ENCODE assay signal across 18 mouse cellular contexts in the genomic region with DNA sequence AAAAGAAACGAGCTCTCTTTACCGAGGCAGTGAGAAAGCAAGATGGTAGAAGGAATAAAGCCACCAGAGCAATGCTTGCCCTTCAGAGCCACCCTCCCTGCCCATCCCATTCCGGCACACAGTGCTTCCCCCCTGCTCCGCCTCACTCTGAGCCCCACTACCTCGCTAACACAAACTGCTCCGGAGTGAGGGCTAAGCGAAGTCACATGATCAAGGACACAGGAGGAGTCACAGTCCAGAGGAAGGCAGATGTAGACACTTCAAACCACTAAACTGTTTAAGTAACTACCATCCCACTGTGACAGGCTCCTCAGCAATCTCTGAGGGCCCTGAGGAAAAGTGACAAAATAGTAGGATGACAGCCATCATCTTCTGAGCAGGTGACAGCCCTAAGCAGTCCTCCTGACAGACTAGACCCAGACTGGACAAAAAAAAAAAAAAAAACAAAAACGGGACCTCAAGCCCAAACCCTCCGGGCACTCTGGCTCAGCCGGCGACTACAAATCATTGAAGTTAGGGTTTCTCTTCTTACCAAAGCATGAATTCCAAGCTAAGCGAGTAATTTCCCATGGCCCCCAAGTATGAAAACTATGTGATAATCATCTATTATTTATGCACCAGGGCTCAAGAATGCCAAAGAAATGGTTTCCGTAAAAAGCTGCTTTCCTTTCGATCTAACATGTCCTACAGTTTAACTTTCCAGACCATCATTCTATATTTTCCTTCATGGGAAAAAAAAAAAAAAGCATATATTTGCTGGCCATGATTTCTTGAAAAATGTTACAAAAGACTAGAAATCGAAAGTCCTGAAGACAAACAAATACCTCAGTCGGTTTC. TPM values are rescaled to one million over a fixed set of nuclear protein-coding genes. Genes with fewer than 3 reads are reported as not detected.
DNase-seq lines count a peak whose midpoint lies in the region; ATAC-seq lines count a peak whose summit lies in the region.
"Had no signal": no experiment of that assay in that cellular context is flagged by ENCODE, and none has a peak within 500 bp of the region (broad histone marks: within the 10 kb centered on the region; RNA-seq: fewer than 3 reads in every experiment).

No protein-coding gene starts in this region.

- no peak overlapping the region for H3K9ac ChIP-seq in embryonic facial prominence, embryonic 12.5 days
- H3K9ac ChIP-seq in kidney, embryonic 14.5 days (ENCODE audit: low read depth, low read length) = no peak overlapping the region
- no peak overlapping the region for H3K9ac ChIP-seq in embryonic facial prominence, embryonic 14.5 days (ENCODE audit: low read depth, low read length)
- H3K9ac ChIP-seq: neural tube, embryonic 13.5 days had no signal

- no peaks in the 10 kb centered on the region for H3K27me3 ChIP-seq in embryonic facial prominence, embryonic 12.5 days
- H3K27me3 ChIP-seq in embryonic facial prominence, embryonic 10.5 days (replicated peaks; ENCODE audit: low read depth, poor library complexity, severe bottlenecking) = no peaks in the 10 kb centered on the region
- H3K27me3 ChIP-seq in kidney, embryonic 14.5 days (ENCODE audit: control insufficient read depth, insufficient read depth, low read length) = no peaks in the 10 kb centered on the region
- no peaks in the 10 kb centered on the region for H3K27me3 ChIP-seq in embryonic facial prominence, embryonic 14.5 days (replicated peaks; ENCODE audit: control insufficient read depth, insufficient read depth, low read length)
- H3K27me3 ChIP-seq: neural tube, embryonic 13.5 days had no signal

- no peaks in the 10 kb centered on the region for H3K36me3 ChIP-seq in embryonic facial prominence, embryonic 12.5 days
- H3K36me3 ChIP-seq in embryonic facial prominence, embryonic 10.5 days (replicated peaks) = no peaks in the 10 kb centered on the region; the same call in 1 of the 2 replicates
- no peaks in the 10 kb centered on the region for H3K36me3 ChIP-seq in kidney, embryonic 14.5 days (ENCODE audit: control insufficient read depth, insufficient read depth, low read length)
- H3K36me3 ChIP-seq in embryonic facial prominence, embryonic 14.5 days (ENCODE audit: control insufficient read depth, insufficient read depth, low read length) = 0 out of 2 replicates have a peak, but pooled peaks cover 5% of the 10 kb centered on the region
- H3K36me3 ChIP-seq: neural tube, embryonic 13.5 days had no signal

- WGBS in embryonic facial prominence, embryonic 12.5 days = 62% methylated on average over 16 of the region's 16 CpGs
- WGBS in embryonic facial prominence, embryonic 10.5 days = 74% methylated on average over 16 of the region's 16 CpGs
- WGBS in kidney, embryonic 14.5 days = 41% methylated on average over 16 of the region's 16 CpGs
- WGBS in embryonic facial prominence, embryonic 14.5 days = 48% methylated on average over 16 of the region's 16 CpGs

- no peak overlapping the region for H3K4me2 ChIP-seq in embryonic facial prominence, embryonic 12.5 days (replicated peaks)
- peak overlapping the region; percentile 22 for H3K4me2 ChIP-seq in kidney, embryonic 14.5 days (replicated peaks; ENCODE audit: low read depth, low read length)
- H3K4me2 ChIP-seq in embryonic facial prominence, embryonic 14.5 days (ENCODE audit: low read depth, low read length) = peak overlapping the region; percentile 16
- H3K4me2 ChIP-seq: midbrain, embryonic 11.5 days; neural tube, embryonic 13.5 days had no signal

- intact Hi-C loops in left cerebral cortex, postnatal 14 days (cut with DNase I) = loop anchor here (10.0 kb wide), 1 partner anchor 101 kb away; no protein-coding TSS in a partner anchor

- no peak for ATAC-seq in embryonic facial prominence, embryonic 12.5 days (ENCODE audit: insufficient number of reproducible peaks, insufficient read depth, low FRiP score, low TSS enrichment)
- peak; percentile 82 for ATAC-seq in kidney, embryonic 14.5 days (ENCODE audit: low FRiP score, low TSS enrichment)
- no peak; the same call in 1 of the 2 replicates for ATAC-seq in embryonic facial prominence, embryonic 14.5 days (ENCODE audit: low read depth)
- ATAC-seq: forebrain, embryonic 14.5 days; hindbrain, postnatal 0 days had no signal

- no peak overlapping the region for H3K4me3 ChIP-seq in embryonic facial prominence, embryonic 12.5 days
- no peak overlapping the region for H3K4me3 ChIP-seq in embryonic facial prominence, embryonic 10.5 days
- no peak overlapping the region for H3K4me3 ChIP-seq in kidney, embryonic 14.5 days (ENCODE audit: low read length)
- H3K4me3 ChIP-seq in embryonic facial prominence, embryonic 14.5 days (ENCODE audit: low read depth, low read length) = no peak overlapping the region
- H3K4me3 ChIP-seq: erythroblast, embryonic 14.5 days; neural tube, embryonic 13.5 days had no signal

- H3K9me3 ChIP-seq in embryonic facial prominence, embryonic 12.5 days = no peaks in the 10 kb centered on the region
- H3K9me3 ChIP-seq in embryonic facial prominence, embryonic 10.5 days = no peaks in the 10 kb centered on the region
- H3K9me3 ChIP-seq in kidney, embryonic 14.5 days (ENCODE audit: control insufficient read depth, low read length) = no peaks in the 10 kb centered on the region
- H3K9me3 ChIP-seq in embryonic facial prominence, embryonic 14.5 days (ENCODE audit: control insufficient read depth, low read length) = no peaks in the 10 kb centered on the region
- H3K9me3 ChIP-seq: neural tube, embryonic 13.5 days had no signal

- 0 out of 2 replicates have a peak overlapping the region, but pooled peaks have one; percentile 30 for H3K27ac ChIP-seq in embryonic facial prominence, embryonic 12.5 days
- no peak overlapping the region for H3K27ac ChIP-seq in embryonic facial prominence, embryonic 10.5 days (replicated peaks)
- peak overlapping the region; percentile 71; the same call in 1 of the 2 replicates for H3K27ac ChIP-seq in kidney, embryonic 14.5 days (ENCODE audit: low read depth, low read length)
- peak overlapping the region; percentile 46; the same call in 1 of the 2 replicates for H3K27ac ChIP-seq in embryonic facial prominence, embryonic 14.5 days (replicated peaks; ENCODE audit: low read depth, low read length)
- H3K27ac ChIP-seq: hindbrain, postnatal 0 days; neural tube, embryonic 13.5 days had no signal

- no peak for DNase-seq in embryonic facial prominence, embryonic 10.5 days (ENCODE audit: low spot score)
- no peak for DNase-seq in kidney, adult 18-20 months
- DNase-seq in ES-CJ7 (ENCODE audit: low read depth, low spot score) = peak; percentile 35
- peak; percentile 58 for DNase-seq in embryonic facial prominence, embryonic 14.5 days (ENCODE audit: low spot score)
- DNase-seq in left cerebral cortex, postnatal 14 days (ENCODE audit: low spot score in 2 of 2) = no peak
- DNase-seq in cerebellum, postnatal 25 days = no peak
- DNase-seq: cerebellum, adult 9-11 months; heart, postnatal 14 days; kidney, adult 11 months; liver; lung, adult 18-20 months had no signal

- H3K4me1 ChIP-seq in embryonic facial prominence, embryonic 12.5 days = peaks cover 20% of the 10 kb centered on the region
- H3K4me1 ChIP-seq in embryonic facial prominence, embryonic 10.5 days = peaks cover 32% of the 10 kb centered on the region
- H3K4me1 ChIP-seq in kidney, embryonic 14.5 days (ENCODE audit: control insufficient read depth, insufficient read depth, low read length) = peaks cover 24% of the 10 kb centered on the region
- peaks cover 22% of the 10 kb centered on the region for H3K4me1 ChIP-seq in embryonic facial prominence, embryonic 14.5 days (ENCODE audit: control insufficient read depth, insufficient read depth, low read length)

RNA-seq across cellular contexts. Expression of a gene that starts 15.3 kb away (rescaled TPM):
- polyA plus RNA-seq in embryonic facial prominence, embryonic 12.5 days (2016; fragmentation: Nextera tagmentation; extraction: Ambion mirVana) = 26.1 and 28.0 TPM in 2 replicates
- 10.0 and 11.1 TPM in 2 replicates for polyA plus RNA-seq in embryonic facial prominence, embryonic 10.5 days (2016; fragmentation: Nextera tagmentation; extraction: Ambion mirVana)
- 18.5 and 28.7 TPM in 2 replicates for polyA plus RNA-seq in kidney, embryonic 14.5 days (2014; fragmentation: Nextera tagmentation; extraction: Ambion mirVana)
- polyA plus RNA-seq in embryonic facial prominence, embryonic 14.5 days (2014; fragmentation: Nextera tagmentation; extraction: Ambion mirVana) = 43.2 and 44.3 TPM in 2 replicates
- total RNA-seq in left cerebral cortex, postnatal 14 days (2021) = 10 to 100 TPM; 23.2 to 25.2 TPM

Comparison
In these comparisons a context has a peak if more than half of its experiments do, and no peak if none do; other contexts are left out.
1. DNase-seq: peak in ES-CJ7 (single experiment) and embryonic facial prominence, embryonic 14.5 days (single experiment); none in embryonic facial prominence, embryonic 10.5 days (single experiment), kidney, adult 18-20 months (single experiment), left cerebral cortex, postnatal 14 days (0 of 2) and cerebellum, postnatal 25 days (0 of 2).